Mouse (Mus musculus) kidney, postnatal 0 days (tissue): ENCODE measurements around the gene Nrbf2. TPM values are rescaled to one million over a fixed set of nuclear protein-coding genes. Genes with fewer than 3 reads are reported as not detected.
A peak's percentile ranks its signal among the peaks of the same experiment; 100 is the strongest.

Experiments used
- ATAC-seq: fragments of 200-750 bp; cut with Nextera tagmentation; replicated peaks from 2 replicates; pipeline ENCODE4 v1.8.0; 2017; ENCODE audit warnings: low read depth, moderate number of reproducible peaks, moderate TSS enrichment, moderate library complexity; ENCODE audit not compliant: low FRiP score
- DNase-seq: peaks from one replicate; pipeline ENCODE4 v3.0.0-alpha.2; 2016; ENCODE audit warnings: low spot score
- H3K27ac ChIP-seq: fragments of 300-500 bp; sonication (generic); 2 replicates; pipeline ENCODE4 v1.5.1; 2014; ENCODE audit warnings: mild to moderate bottlenecking
- H3K27me3 ChIP-seq: fragments of 300-500 bp; sonication (generic); 2 replicates; pipeline ENCODE4 v1.6.1; 2014; ENCODE audit warnings: low read length, mixed read lengths; ENCODE audit not compliant: insufficient read depth
- H3K36me3 ChIP-seq: fragments of 300-500 bp; sonication (generic); 2 replicates; pipeline ENCODE4 v1.6.1; 2014; ENCODE audit warnings: low read length, mixed read lengths; ENCODE audit not compliant: insufficient read depth
- H3K4me1 ChIP-seq: fragments of 300-500 bp; sonication (generic); replicated peaks from 2 replicates; pipeline ENCODE4 v1.6.1; 2014; ENCODE audit warnings: antibody characterized with exemption, low read length, mixed read lengths; ENCODE audit not compliant: insufficient read depth
- H3K4me2 ChIP-seq: fragments of 300-500 bp; sonication (generic); 2 replicates; pipeline ENCODE4 v1.6.1; 2014; ENCODE audit warnings: mild to moderate bottlenecking, low read length, moderate library complexity, mixed read lengths
- H3K4me3 ChIP-seq: fragments of 300-500 bp; sonication (generic); replicated peaks from 2 replicates; pipeline ENCODE4 v1.5.1; 2014; ENCODE audit warnings: low read depth, low read length
- H3K9ac ChIP-seq: fragments of 300-500 bp; sonication (generic); 2 replicates; pipeline ENCODE4 v1.6.1; 2014; ENCODE audit warnings: low read depth, low read length
- H3K9me3 ChIP-seq: fragments of 300-500 bp; sonication (generic); replicated peaks from 2 replicates; pipeline ENCODE4 v1.6.1; 2016; ENCODE audit warnings: low read length, inconsistent platforms, mixed read lengths
- CTCF ChIP-seq: IDR thresholded peaks from 2 replicates; pipeline ENCODE4 v1.5.1; 2016; ENCODE audit warnings: antibody characterized with exemption, low read depth, mild to moderate bottlenecking, moderate library complexity
- WGBS: fragments of 180-500 bp; shearing (Covaris S2); extraction: QIAGEN DNeasy Blood & Tissue Kit; methylation state at CpG from one replicate; pipeline ENCODE4 v1.1.7; 2014; 5-methylcytosine and 5-hydroxymethylcytosine counted together
- polyA plus RNA-seq: library from polyadenylated mRNA; unstranded; fragments of >200 nt; fragmentation: Nextera tagmentation; extraction: Ambion mirVana; gene quantifications from 2 replicates; pipeline ENCODE4 v1.2.1, GENCODE M21; 2015

Nrbf2 gene
- polyA plus RNA-seq, 1 experiment from 2014 or later: 38.1 TPM

DNA sequence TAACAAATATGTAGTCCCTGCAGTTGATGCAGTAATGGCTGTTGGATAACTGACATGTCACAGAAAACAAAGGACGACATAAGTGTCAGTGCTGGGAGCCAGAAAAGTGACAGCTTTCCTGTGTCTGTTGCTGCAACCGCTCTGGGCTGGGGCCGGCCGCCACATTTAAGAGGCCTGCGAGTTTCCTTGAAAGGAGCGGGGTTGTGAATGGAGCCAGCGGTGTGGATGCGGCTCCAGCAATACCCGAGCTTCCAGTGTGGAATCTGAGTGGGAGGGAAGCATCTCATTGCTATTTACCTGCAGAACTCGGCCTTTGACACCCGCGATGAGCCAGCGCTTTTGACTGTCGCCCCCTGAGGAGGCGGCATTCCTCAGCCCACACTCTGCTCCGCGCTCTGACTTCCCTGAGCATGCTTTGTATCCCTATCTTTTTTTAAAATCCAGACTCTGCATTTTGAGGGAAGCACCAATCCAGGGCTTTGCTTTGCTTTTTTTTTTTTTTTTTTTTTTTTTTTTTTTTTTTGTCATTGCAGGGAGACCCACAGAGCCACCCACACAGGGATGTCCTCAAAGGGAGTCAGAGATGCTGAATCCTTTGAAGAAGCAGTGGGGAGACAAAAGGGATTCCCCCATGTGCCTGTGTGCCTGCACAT, 35.2 kb upstream of the Nrbf2 start:
- H3K9me3 ChIP-seq: no peaks in the 10 kb centered on the region
- H3K4me3 ChIP-seq: no peak overlapping the region
- H3K27me3 ChIP-seq: no peaks in the 10 kb centered on the region
- DNase-seq (peak; percentile 15), ATAC-seq (no peak; the same call in 1 of the 2 replicates)
- no peak for TF ChIP-seq CTCF
- no peaks in the 10 kb centered on the region for H3K36me3 ChIP-seq
- 20% methylated on average over 17 of the region's 17 CpGs for WGBS
- peak overlapping the region; percentile 34 for H3K4me2 ChIP-seq
- H3K9ac ChIP-seq: no peak overlapping the region
- H3K27ac ChIP-seq: no peak overlapping the region
- H3K4me1 ChIP-seq: no peaks in the 10 kb centered on the region

- H3K4me2 ChIP-seq: no peak overlapping the region
- peak; percentile 35; the same call in 1 of the 2 replicates for TF ChIP-seq CTCF
- H3K27ac ChIP-seq: no peak overlapping the region
- ATAC-seq (no peak), DNase-seq (no peak)
- WGBS: 77% methylated on average over 13 of the region's 13 CpGs
- H3K4me1 ChIP-seq: no peaks in the 10 kb centered on the region
- no peaks in the 10 kb centered on the region for H3K27me3 ChIP-seq
- no peaks in the 10 kb centered on the region for H3K36me3 ChIP-seq
- H3K4me3 ChIP-seq: no peak overlapping the region
- no peak overlapping the region for H3K9ac ChIP-seq
- no peaks in the 10 kb centered on the region for H3K9me3 ChIP-seq
These were observed 34.1 kb upstream of the Nrbf2 start for GRCm38 (mm10) chr10:67319016-67319725.

- DNase-seq (peak; percentile 77), ATAC-seq (no peak)
- no peaks in the 10 kb centered on the region for H3K4me1 ChIP-seq
- H3K36me3 ChIP-seq: no peaks in the 10 kb centered on the region
- TF ChIP-seq CTCF: no peak
- under 1% methylated on average over 20 of the region's 20 CpGs for WGBS
- H3K4me3 ChIP-seq: peak overlapping the region; percentile 22
- no peaks in the 10 kb centered on the region for H3K9me3 ChIP-seq
- H3K27me3 ChIP-seq: no peaks in the 10 kb centered on the region
- H3K27ac ChIP-seq: no peak overlapping the region
- peak overlapping the region; percentile 59 for H3K4me2 ChIP-seq
- 0 out of 2 replicates have a peak overlapping the region, but pooled peaks have one; percentile 3 for H3K9ac ChIP-seq
These were observed 32.9 kb upstream of the Nrbf2 start for GRCm38 (mm10) chr10:67317931-67318460.

- H3K9ac ChIP-seq: no peak overlapping the region
- DNase-seq (peak; percentile 92), ATAC-seq (no peak)
- no peak overlapping the region for H3K4me3 ChIP-seq
- no peak overlapping the region for H3K27ac ChIP-seq
- TF ChIP-seq CTCF: peak; percentile 99
- H3K27me3 ChIP-seq: no peaks in the 10 kb centered on the region
- no peaks in the 10 kb centered on the region for H3K9me3 ChIP-seq
- H3K36me3 ChIP-seq: no peaks in the 10 kb centered on the region
- 9% methylated on average over 10 of the region's 12 CpGs for WGBS
- no peak overlapping the region for H3K4me2 ChIP-seq
- no peaks in the 10 kb centered on the region for H3K4me1 ChIP-seq
These were observed 29.8 kb upstream of the Nrbf2 start for GRCm38 (mm10) chr10:67314811-67315435.

- 25% methylated on average over 6 of the region's 6 CpGs for WGBS
- H3K36me3 ChIP-seq: no peaks in the 10 kb centered on the region
- DNase-seq (peak; percentile 59), ATAC-seq (no peak)
- no peak overlapping the region for H3K4me3 ChIP-seq
- H3K4me2 ChIP-seq: 0 out of 2 replicates have a peak overlapping the region, but pooled peaks have one; percentile 16
- no peak overlapping the region for H3K9ac ChIP-seq
- H3K27me3 ChIP-seq: no peaks in the 10 kb centered on the region
- no peaks in the 10 kb centered on the region for H3K4me1 ChIP-seq
- no peak for TF ChIP-seq CTCF
- H3K9me3 ChIP-seq: no peaks in the 10 kb centered on the region
- H3K27ac ChIP-seq: peak overlapping the region; percentile 60; the same call in 1 of the 2 replicates
These were observed 27.4 kb upstream of the Nrbf2 start for GRCm38 (mm10) chr10:67312456-67312855.
